Mouse (Mus musculus) mouse embryonic stem cell (cell line): ENCODE measurements around the gene Apobec1.

ENCODE experiments used
- in situ Hi-C, 2 experiments: fragments of 300-500 bp; cut with MboI; formaldehyde crosslinking; loops; 1 replicate in 1 of 2; 3 replicates in 1 of 2; pipeline ENCODE4 v1.14.3; 2019 to 2020; ENCODE audit warnings: low sequenced_read_pairs in 2 of 2, low pct_unique_long_range_greater_than_20kb in 1 of 2, mixed read lengths in 1 of 2; ENCODE audit not compliant: unreplicated experiment in 1 of 2

Apobec1 gene

DNA sequence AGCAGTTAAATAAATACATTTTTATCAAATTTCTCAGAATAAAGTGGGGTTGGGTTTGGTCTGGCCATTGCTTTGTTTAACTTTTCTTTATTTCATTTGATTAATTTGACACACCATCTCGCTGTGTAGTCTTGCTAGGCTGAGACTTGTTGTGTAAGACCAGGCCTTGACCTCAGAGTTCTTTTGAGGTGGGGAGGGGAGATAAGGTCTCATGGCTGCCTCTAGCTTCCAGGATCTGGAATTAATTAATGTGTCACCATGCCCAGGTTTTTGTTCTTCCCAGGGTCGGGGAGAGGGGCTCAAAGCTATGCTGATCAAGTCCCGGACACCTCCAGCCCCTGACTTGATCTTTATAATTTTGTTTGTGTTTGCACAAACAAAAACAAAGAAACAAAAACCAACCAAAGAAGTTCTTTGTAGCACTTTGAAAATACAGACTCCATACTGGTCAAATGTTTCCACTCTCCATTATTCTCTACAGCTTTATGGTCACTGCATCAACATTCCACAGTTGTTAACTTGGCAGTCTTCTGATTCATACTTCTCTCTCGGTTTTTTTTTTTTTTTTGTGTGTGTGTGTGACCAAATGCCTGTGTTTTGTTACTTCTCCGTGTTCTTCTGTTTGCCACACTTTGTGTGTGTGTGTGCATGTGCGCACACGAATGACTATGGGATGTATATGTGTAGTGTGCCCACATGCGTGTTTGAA, 70.6 kb downstream of the Apobec1 start:
- in situ Hi-C loops = no loop called here

- in situ Hi-C loops = no loop called here
Observed at GRCm38 (mm10) chr6:122528136-122528535, 74.1 kb downstream of the Apobec1 start.
